In genomic region chr1:72225054-72225718, GRCm38 (mm10) we compare ENCODE assay signal across 8 mouse cellular contexts. TPM values are rescaled to one million over a fixed set of nuclear protein-coding genes. Genes with fewer than 3 reads are reported as not detected.
DNase-seq lines count a peak whose midpoint lies in the region; ATAC-seq and TF ChIP-seq lines count a peak whose summit lies in the region.

No protein-coding gene starts in this region.

- no peaks in the 10 kb centered on the region for H3K4me1 ChIP-seq in lung, embryonic 14.5 days (ENCODE audit: insufficient read depth)
- no peaks in the 10 kb centered on the region for H3K4me1 ChIP-seq in embryonic facial prominence, embryonic 12.5 days
- no peaks in the 10 kb centered on the region for H3K4me1 ChIP-seq in hindbrain, postnatal 0 days (ENCODE audit: insufficient read depth, low read length)
- no peaks in the 10 kb centered on the region for H3K4me1 ChIP-seq in neural tube, embryonic 12.5 days

- no peaks in the 10 kb centered on the region for H3K36me3 ChIP-seq in lung, embryonic 14.5 days (ENCODE audit: insufficient read depth)
- H3K36me3 ChIP-seq in embryonic facial prominence, embryonic 12.5 days: no peaks in the 10 kb centered on the region
- no peaks in the 10 kb centered on the region for H3K36me3 ChIP-seq in hindbrain, postnatal 0 days (ENCODE audit: insufficient read depth, low read length)
- H3K36me3 ChIP-seq in neural tube, embryonic 12.5 days: no peaks in the 10 kb centered on the region

- peak overlapping the region; percentile 33 for H3K4me3 ChIP-seq in lung, embryonic 14.5 days (ENCODE audit: low read depth, low read length)
- peak overlapping the region; percentile 37 for H3K4me3 ChIP-seq in embryonic facial prominence, embryonic 12.5 days
- H3K4me3 ChIP-seq in hindbrain, postnatal 0 days (ENCODE audit: low read length): peak overlapping the region; percentile 45
- H3K4me3 ChIP-seq in neural tube, embryonic 12.5 days: peak overlapping the region; percentile 34

- H3K27me3 ChIP-seq in lung, embryonic 14.5 days (ENCODE audit: insufficient read depth, low read length): peaks cover 8% of the 10 kb centered on the region; the same call in 1 of the 2 replicates
- peaks cover 22% of the 10 kb centered on the region for H3K27me3 ChIP-seq in embryonic facial prominence, embryonic 12.5 days
- no peaks in the 10 kb centered on the region for H3K27me3 ChIP-seq in hindbrain, postnatal 0 days (ENCODE audit: insufficient read depth, low read length)
- H3K27me3 ChIP-seq in neural tube, embryonic 12.5 days (replicated peaks): peaks cover 5% of the 10 kb centered on the region; the same call in 1 of the 2 replicates

- 6% methylated on average over 13 of the region's 13 CpGs for WGBS in lung, embryonic 14.5 days
- 7% methylated on average over 13 of the region's 13 CpGs for WGBS in embryonic facial prominence, embryonic 12.5 days
- WGBS in hindbrain, postnatal 0 days: 9% methylated on average over 13 of the region's 13 CpGs
- WGBS in neural tube, embryonic 12.5 days: 9% methylated on average over 13 of the region's 13 CpGs

- no peak for ATAC-seq in lung, embryonic 14.5 days (ENCODE audit: insufficient read depth)
- no peak for ATAC-seq in embryonic facial prominence, embryonic 12.5 days (ENCODE audit: insufficient number of reproducible peaks, insufficient read depth, low FRiP score, low TSS enrichment)
- no peak for ATAC-seq in hindbrain, postnatal 0 days
- ATAC-seq in neural tube, embryonic 12.5 days (ENCODE audit: low FRiP score, low read depth): no peak

- H3K9ac ChIP-seq in lung, embryonic 14.5 days: no peak overlapping the region
- H3K9ac ChIP-seq in embryonic facial prominence, embryonic 12.5 days: no peak overlapping the region
- peak overlapping the region; percentile 54 for H3K9ac ChIP-seq in hindbrain, postnatal 0 days (replicated peaks; ENCODE audit: low read length)
- no peak overlapping the region for H3K9ac ChIP-seq in neural tube, embryonic 12.5 days

- no peak overlapping the region for H3K27ac ChIP-seq in lung, embryonic 14.5 days (ENCODE audit: low read depth)
- H3K27ac ChIP-seq in embryonic facial prominence, embryonic 12.5 days: no peak overlapping the region
- no peak overlapping the region for H3K27ac ChIP-seq in hindbrain, postnatal 0 days
- no peak overlapping the region for H3K27ac ChIP-seq in neural tube, embryonic 12.5 days

- no peak for DNase-seq in lung, embryonic 14.5 days
- no peak for DNase-seq in lung, postnatal 36 days
- no peak for DNase-seq in hindbrain, postnatal 0 days (ENCODE audit: low spot score)
- DNase-seq in gastrocnemius, postnatal 14 days: no peak
- no peak for DNase-seq in adrenal gland, postnatal 4 days (ENCODE audit: low spot score in 2 of 2)
- DNase-seq in layer of hippocampus, postnatal 36 days: no peak

- no peaks in the 10 kb centered on the region for H3K9me3 ChIP-seq in lung, embryonic 14.5 days (ENCODE audit: low read depth, low read length)
- H3K9me3 ChIP-seq in embryonic facial prominence, embryonic 12.5 days: no peaks in the 10 kb centered on the region
- H3K9me3 ChIP-seq in hindbrain, postnatal 0 days (ENCODE audit: low read length): no peaks in the 10 kb centered on the region
- H3K9me3 ChIP-seq in neural tube, embryonic 12.5 days: no peaks in the 10 kb centered on the region

- no peak for TF ChIP-seq CTCF in lung, embryonic 14.5 days (IDR thresholded peaks at IDR 0.05; ENCODE audit: low read depth)
- no peak for TF ChIP-seq CTCF in hindbrain, postnatal 0 days (IDR thresholded peaks at IDR 0.05; ENCODE audit: low read depth)

- intact Hi-C loops in gastrocnemius, postnatal 14 days (cut with DNase I; ENCODE audit: low total_unique reads): no loop called here

- peak overlapping the region; percentile 58 for H3K4me2 ChIP-seq in lung, embryonic 14.5 days
- H3K4me2 ChIP-seq in embryonic facial prominence, embryonic 12.5 days (replicated peaks): peak overlapping the region; percentile 48
- H3K4me2 ChIP-seq in hindbrain, postnatal 0 days (ENCODE audit: low read depth, low read length): peak overlapping the region; percentile 69
- peak overlapping the region; percentile 64 for H3K4me2 ChIP-seq in neural tube, embryonic 12.5 days (replicated peaks)

RNA-seq across cellular contexts. Expression of gene Mreg, which starts 13.1 kb away (rescaled TPM):
- polyA plus RNA-seq in lung, embryonic 14.5 days (2014; fragmentation: Nextera tagmentation; extraction: Ambion mirVana): 1.5 and 1.8 TPM in 2 replicates
- polyA plus RNA-seq in embryonic facial prominence, embryonic 12.5 days (2016; fragmentation: Nextera tagmentation; extraction: Ambion mirVana): 13.3 and 15.6 TPM in 2 replicates
- total RNA-seq in hindbrain, postnatal 0 days (2014; rRNA removed): 2.1 and 2.7 TPM in 2 replicates
- polyA plus RNA-seq in hindbrain, postnatal 0 days (2015; fragmentation: Nextera tagmentation; extraction: Ambion mirVana): 3.9 and 4.4 TPM in 2 replicates
- 31.0 and 40.3 TPM in 2 replicates for polyA plus RNA-seq in neural tube, embryonic 12.5 days (2016; fragmentation: Nextera tagmentation; extraction: Ambion mirVana)
- 10 to 100 TPM; 25.9 to 27.4 TPM for total RNA-seq in gastrocnemius, postnatal 14 days (2021)
- total RNA-seq in adrenal gland, postnatal 4 days (2021): 1 to 10 TPM; 4.1 to 4.5 TPM
- 1 to 10 TPM; 3.4 to 4.2 TPM for total RNA-seq in layer of hippocampus, postnatal 36 days (2021)

RNA-seq across cellular contexts. Expression of gene Pecr, which starts 58.9 kb away (rescaled TPM):
- 22.7 and 25.6 TPM in 2 replicates for polyA plus RNA-seq in lung, embryonic 14.5 days (2014; fragmentation: Nextera tagmentation; extraction: Ambion mirVana)
- polyA plus RNA-seq in embryonic facial prominence, embryonic 12.5 days (2016; fragmentation: Nextera tagmentation; extraction: Ambion mirVana): 27.3 and 29.1 TPM in 2 replicates
- total RNA-seq in hindbrain, postnatal 0 days (2014; rRNA removed): 1.8 and 3.8 TPM in 2 replicates
- polyA plus RNA-seq in hindbrain, postnatal 0 days (2015; fragmentation: Nextera tagmentation; extraction: Ambion mirVana): 13.5 and 14.4 TPM in 2 replicates
- 13.6 and 14.2 TPM in 2 replicates for polyA plus RNA-seq in neural tube, embryonic 12.5 days (2016; fragmentation: Nextera tagmentation; extraction: Ambion mirVana)
- total RNA-seq in gastrocnemius, postnatal 14 days (2021): 10 to 100 TPM; 19.6 to 20.5 TPM
- 10 to 100 TPM; 37.0 to 38.7 TPM for total RNA-seq in adrenal gland, postnatal 4 days (2021)
- total RNA-seq in layer of hippocampus, postnatal 36 days (2021): 1 to 10 TPM; 4.4 to 4.8 TPM

RNA-seq across cellular contexts. Expression of gene Tmem169, which starts 59.0 kb away (rescaled TPM):
- 1.1 and 2.3 TPM in 2 replicates for polyA plus RNA-seq in lung, embryonic 14.5 days (2014; fragmentation: Nextera tagmentation; extraction: Ambion mirVana)
- 7.9 and 8.4 TPM in 2 replicates for polyA plus RNA-seq in embryonic facial prominence, embryonic 12.5 days (2016; fragmentation: Nextera tagmentation; extraction: Ambion mirVana)
- total RNA-seq in hindbrain, postnatal 0 days (2014; rRNA removed): 25.3 and 37.2 TPM in 2 replicates
- polyA plus RNA-seq in hindbrain, postnatal 0 days (2015; fragmentation: Nextera tagmentation; extraction: Ambion mirVana): 32.7 and 37.0 TPM in 2 replicates
- polyA plus RNA-seq in neural tube, embryonic 12.5 days (2016; fragmentation: Nextera tagmentation; extraction: Ambion mirVana): 29.2 and 30.2 TPM in 2 replicates
- total RNA-seq in gastrocnemius, postnatal 14 days (2021): under 1 TPM; 0.07 to 0.14 TPM
- total RNA-seq in adrenal gland, postnatal 4 days (2021): 1 to 10 TPM; 2.5 to 6.1 TPM
- total RNA-seq in layer of hippocampus, postnatal 36 days (2021): 10 to 100 TPM; 16.6 to 17.6 TPM
